Mouse (Mus musculus) intestine, postnatal 0 days (tissue): ENCODE measurements around the gene Zfp74. TPM values are rescaled to one million over a fixed set of nuclear protein-coding genes. Genes with fewer than 3 reads are reported as not detected.

Experiments
- ATAC-seq: fragments of 200-750 bp; cut with Nextera tagmentation; 2 replicates; pipeline ENCODE4 v1.8.0; 2017; ENCODE audit warnings: mild to moderate bottlenecking, moderate TSS enrichment, moderate library complexity
- H3K27ac ChIP-seq: fragments of 300-500 bp; sonication (generic); 2 replicates; pipeline ENCODE4 v1.5.1; 2014; ENCODE audit warnings: mild to moderate bottlenecking, low read depth, low read length, moderate library complexity
- H3K27me3 ChIP-seq: fragments of 300-500 bp; sonication (generic); replicated peaks from 2 replicates; pipeline ENCODE4 v1.6.1; 2014; ENCODE audit warnings: low read length, mixed read lengths; ENCODE audit not compliant: control insufficient read depth, insufficient read depth
- H3K36me3 ChIP-seq: fragments of 300-500 bp; sonication (generic); 2 replicates; pipeline ENCODE4 v1.6.1; 2014; ENCODE audit warnings: mild to moderate bottlenecking, moderate library complexity; ENCODE audit not compliant: control insufficient read depth, insufficient read depth
- H3K4me1 ChIP-seq: fragments of 300-500 bp; sonication (generic); replicated peaks from 2 replicates; pipeline ENCODE4 v1.6.1; 2014; ENCODE audit warnings: antibody characterized with exemption, low read length, mixed read lengths; ENCODE audit not compliant: control insufficient read depth, insufficient read depth
- H3K4me2 ChIP-seq: fragments of 300-500 bp; sonication (generic); replicated peaks from 2 replicates; pipeline ENCODE4 v1.6.1; 2014; ENCODE audit warnings: low read depth, mild to moderate bottlenecking, moderate library complexity
- H3K4me3 ChIP-seq: fragments of 300-500 bp; sonication (generic); 2 replicates; pipeline ENCODE4 v1.5.1; 2014; ENCODE audit warnings: low read depth, low read length
- H3K9ac ChIP-seq: fragments of 300-500 bp; sonication (generic); 2 replicates; pipeline ENCODE4 v1.6.1; 2014; ENCODE audit warnings: mild to moderate bottlenecking, low read depth, low read length
- H3K9me3 ChIP-seq: fragments of 300-500 bp; sonication (generic); 2 replicates; pipeline ENCODE4 v1.6.1; 2016; ENCODE audit warnings: mixed run types; ENCODE audit not compliant: control insufficient read depth
- CTCF ChIP-seq: sonication (generic); IDR thresholded peaks from 2 replicates; pipeline ENCODE4 v1.5.1; 2016; ENCODE audit warnings: low read depth, mild to moderate bottlenecking, control low read depth, antibody characterized with exemption, moderate library complexity
- WGBS: fragments of 180-500 bp; shearing (Covaris S2); extraction: QIAGEN DNeasy Blood & Tissue Kit; methylation state at CpG from one replicate; pipeline ENCODE4 v1.1.7; 2014; 5-methylcytosine and 5-hydroxymethylcytosine counted together
- polyA plus RNA-seq: library from polyadenylated mRNA; unstranded; fragments of >200 nt; fragmentation: Nextera tagmentation; extraction: Ambion mirVana; gene quantifications from 2 replicates; pipeline ENCODE4 v1.2.1, GENCODE M21; 2015

The Zfp74 gene
- polyA plus RNA-seq, 1 experiment from 2014 or later = 2.6 TPM

DNA sequence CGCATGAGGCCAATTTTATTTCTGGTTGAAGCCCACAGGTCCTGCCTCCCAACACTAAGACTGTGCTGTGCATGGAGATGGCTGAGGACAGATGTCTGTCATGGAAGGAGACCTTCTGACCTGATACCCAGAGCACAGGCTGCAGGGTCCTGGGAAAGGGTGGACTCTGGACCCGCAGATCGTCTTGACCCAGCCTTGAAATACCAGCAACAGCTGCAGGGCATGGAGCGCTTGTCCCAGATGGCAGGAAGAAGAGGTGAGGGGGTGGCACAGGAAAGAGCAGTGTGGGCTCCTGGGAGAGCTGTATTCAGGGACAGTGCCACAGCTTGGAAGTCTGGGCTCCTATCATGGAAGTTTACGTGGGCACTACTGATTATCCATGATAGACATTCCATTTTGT is 33.7 kb upstream of the Zfp74 start:
- H3K4me1 ChIP-seq = peaks cover 8% of the 10 kb centered on the region; the same call in 1 of the 2 replicates
- H3K27ac ChIP-seq = peak overlapping the region; percentile 36
- no peaks in the 10 kb centered on the region for H3K27me3 ChIP-seq
- H3K9ac ChIP-seq = no peak overlapping the region
- ATAC-seq = no peak
- H3K4me2 ChIP-seq = no peak overlapping the region
- no peak for TF ChIP-seq CTCF
- no peaks in the 10 kb centered on the region for H3K9me3 ChIP-seq
- H3K4me3 ChIP-seq = no peak overlapping the region
- peaks cover 16% of the 10 kb centered on the region for H3K36me3 ChIP-seq
- WGBS = 72% methylated on average over 5 of the region's 5 CpGs

- Histone ChIP-seq H3K27me3 (no peaks in the 10 kb centered on the region), H3K9me3 (no peaks in the 10 kb centered on the region), H3K4me1 (peaks cover 8% of the 10 kb centered on the region; the same call in 1 of the 2 replicates), H3K27ac (peak overlapping the region; percentile 60), H3K36me3 (peaks cover 10% of the 10 kb centered on the region), H3K9ac (no peak overlapping the region), H3K4me3 (no peak overlapping the region), H3K4me2 (peak overlapping the region; percentile 82)
- WGBS = 45% methylated on average over 8 of the region's 8 CpGs
- TF ChIP-seq CTCF = no peak
- no peak for ATAC-seq
These were observed 32.2 kb upstream of the Zfp74 start for GRCm38 (mm10) chr7:29986101-29986500.

- Histone ChIP-seq H3K4me3 (peak within 1 kb of the TSS; percentile 78), H3K4me1 (peaks cover 8% of the 10 kb centered on the region; the same call in 1 of the 2 replicates), H3K4me2 (peak within 1 kb of the TSS; percentile 82), H3K27me3 (no peaks in the 10 kb centered on the region), H3K36me3 (peaks cover 9% of the 10 kb centered on the region), H3K9ac (peak within 1 kb of the TSS; percentile 75), H3K9me3 (no peaks in the 10 kb centered on the region), H3K27ac (peak within 1 kb of the TSS; percentile 89)
- peak; percentile 86 for ATAC-seq
- WGBS = under 1% methylated on average over 62 of the region's 62 CpGs
- peak; percentile 82 for TF ChIP-seq CTCF
These were observed 29.9 kb upstream of the Zfp74 start, which contains the start of gene Zfp568 for GRCm38 (mm10) chr7:29983690-29984380. TSS of gene Zfp568 (plus strand) at chr7:29983955.

GRCm38 (mm10) chr7:29983340-29983689 is 29.4 kb upstream of the Zfp74 start:
- H3K4me2 ChIP-seq = peak overlapping the region; percentile 82
- no peaks in the 10 kb centered on the region for H3K9me3 ChIP-seq
- ATAC-seq = peak; percentile 2; the same call in 1 of the 2 replicates
- peak overlapping the region; percentile 89 for H3K27ac ChIP-seq
- peak overlapping the region; percentile 78 for H3K4me3 ChIP-seq
- H3K9ac ChIP-seq = peak overlapping the region; percentile 75
- 1% methylated on average over 8 of the region's 8 CpGs for WGBS
- peaks cover 8% of the 10 kb centered on the region; the same call in 1 of the 2 replicates for H3K4me1 ChIP-seq
- H3K27me3 ChIP-seq = no peaks in the 10 kb centered on the region
- peaks cover 9% of the 10 kb centered on the region for H3K36me3 ChIP-seq
- no peak for TF ChIP-seq CTCF

GRCm38 (mm10) chr7:29982931-29983330 is 29.0 kb upstream of the Zfp74 start:
- Histone ChIP-seq H3K4me1 (peaks cover 8% of the 10 kb centered on the region; the same call in 1 of the 2 replicates), H3K27ac (peak overlapping the region; percentile 89; the same call in 1 of the 2 replicates), H3K4me3 (peak overlapping the region; percentile 78), H3K4me2 (peak overlapping the region; percentile 82), H3K36me3 (peaks cover 6% of the 10 kb centered on the region), H3K27me3 (no peaks in the 10 kb centered on the region), H3K9ac (peak overlapping the region; percentile 75; the same call in 1 of the 2 replicates), H3K9me3 (no peaks in the 10 kb centered on the region)
- TF ChIP-seq CTCF = no peak
- 26% methylated on average over 6 of the region's 6 CpGs for WGBS
- ATAC-seq = no peak

DNA sequence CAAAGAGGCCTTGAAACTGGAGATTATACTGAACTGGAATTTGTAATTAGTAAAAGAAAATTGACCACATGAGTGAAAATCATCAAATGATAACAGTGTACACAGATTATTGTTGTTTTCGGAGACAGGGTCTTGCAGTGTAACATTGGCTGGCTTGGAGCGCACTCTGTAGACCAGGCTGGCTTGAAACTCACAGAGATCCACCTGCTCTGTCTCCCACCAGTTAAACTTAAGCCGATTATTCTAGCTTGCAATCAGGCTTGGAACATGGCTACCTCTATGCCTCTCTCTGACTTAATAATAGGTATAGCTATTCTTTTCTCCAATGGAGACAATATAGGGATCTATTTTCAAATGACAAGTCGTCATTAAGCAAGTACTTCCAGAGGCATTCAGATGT is 28.5 kb upstream of the Zfp74 start:
- Histone ChIP-seq H3K9me3 (no peaks in the 10 kb centered on the region), H3K4me2 (no peak overlapping the region), H3K36me3 (peaks cover under 1% of the 10 kb centered on the region; the same call in 1 of the 2 replicates), H3K27me3 (no peaks in the 10 kb centered on the region), H3K4me1 (peaks cover 8% of the 10 kb centered on the region; the same call in 1 of the 2 replicates), H3K4me3 (no peak overlapping the region), H3K27ac (no peak overlapping the region), H3K9ac (no peak overlapping the region)
- WGBS = 71% methylated on average over 4 of the region's 4 CpGs
- TF ChIP-seq CTCF = no peak
- ATAC-seq = no peak
